Mouse (Mus musculus) kidney, embryonic 16.5 days (tissue): ENCODE data around the gene Mttp. TPM values are rescaled to one million over a fixed set of nuclear protein-coding genes. Genes with fewer than 3 reads are reported as not detected.

Experiments
- ATAC-seq: fragments of 200-750 bp; cut with Nextera tagmentation; 2 replicates; pipeline ENCODE4 v1.8.0; 2017; ENCODE audit warnings: moderate TSS enrichment; ENCODE audit not compliant: low FRiP score, low TSS enrichment
- H3K27ac ChIP-seq: fragments of 300-500 bp; sonication (generic); 2 replicates; pipeline ENCODE4 v1.5.1; 2014; ENCODE audit warnings: low read length
- H3K27me3 ChIP-seq: fragments of 300-500 bp; sonication (generic); 2 replicates; pipeline ENCODE4 v1.6.1; 2014; ENCODE audit warnings: low read length, control low read depth, mixed read lengths; ENCODE audit not compliant: insufficient read depth
- H3K36me3 ChIP-seq: fragments of 300-500 bp; sonication (generic); 2 replicates; pipeline ENCODE4 v1.6.1; 2014; ENCODE audit warnings: low read length, control low read depth, mixed read lengths; ENCODE audit not compliant: insufficient read depth
- H3K4me1 ChIP-seq: fragments of 300-500 bp; sonication (generic); 2 replicates; pipeline ENCODE4 v1.6.1; 2014; ENCODE audit warnings: low read length, control low read depth, mixed read lengths; ENCODE audit not compliant: insufficient read depth
- H3K4me2 ChIP-seq: fragments of 300-500 bp; sonication (generic); replicated peaks from 2 replicates; pipeline ENCODE4 v1.6.1; 2014; ENCODE audit warnings: low read depth, low read length
- H3K4me3 ChIP-seq: fragments of 300-500 bp; sonication (generic); 2 replicates; pipeline ENCODE4 v1.5.1; 2014; ENCODE audit warnings: mild to moderate bottlenecking, low read length
- H3K9ac ChIP-seq: fragments of 300-500 bp; sonication (generic); replicated peaks from 2 replicates; pipeline ENCODE4 v1.6.1; 2014; ENCODE audit warnings: low read length
- H3K9me3 ChIP-seq: fragments of 300-500 bp; sonication (generic); 2 replicates; pipeline ENCODE4 v1.6.1; 2016; ENCODE audit warnings: low read length, control low read depth
- WGBS: fragments of 180-500 bp; shearing (Covaris S2); extraction: QIAGEN DNeasy Blood & Tissue Kit; methylation state at CpG from one replicate; pipeline ENCODE4 v1.1.7; 2014; 5-methylcytosine and 5-hydroxymethylcytosine counted together
- polyA plus RNA-seq: library from polyadenylated mRNA; unstranded; fragments of >200 nt; fragmentation: Nextera tagmentation; extraction: Ambion mirVana; gene quantifications from 2 replicates; pipeline ENCODE4 v1.2.1, GENCODE M21; 2015

Mttp gene
- polyA plus RNA-seq, 1 experiment from 2014 or later, result 8.1 TPM

DNA sequence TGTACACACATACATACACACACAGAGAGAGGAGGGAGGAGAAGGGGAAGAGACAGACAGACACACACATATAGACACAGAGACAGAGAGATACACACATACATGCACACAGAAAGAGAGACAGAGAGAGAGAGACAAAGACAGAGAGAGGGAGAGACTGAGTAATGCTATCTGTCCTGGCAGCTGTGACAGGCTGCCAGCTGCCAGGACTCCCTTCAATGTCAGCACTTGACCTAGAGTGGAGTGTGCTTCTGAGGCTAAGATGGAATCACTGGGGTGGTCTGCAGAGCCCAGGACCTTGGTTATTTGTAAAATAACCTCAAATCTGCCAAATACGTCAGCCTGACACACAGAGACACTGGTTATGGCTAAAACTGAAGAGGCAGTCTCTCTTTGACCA is 47.0 kb downstream of the Mttp start:
- ATAC-seq, result peak; percentile 63
- Histone ChIP-seq H3K9me3 (no peaks in the 10 kb centered on the region), H3K9ac (no peak overlapping the region), H3K4me3 (no peak overlapping the region), H3K4me1 (no peaks in the 10 kb centered on the region), H3K27ac (no peak overlapping the region), H3K36me3 (no peaks in the 10 kb centered on the region), H3K4me2 (no peak overlapping the region), H3K27me3 (no peaks in the 10 kb centered on the region)
- 72% methylated on average over 1 of the region's 1 CpGs for WGBS

DNA sequence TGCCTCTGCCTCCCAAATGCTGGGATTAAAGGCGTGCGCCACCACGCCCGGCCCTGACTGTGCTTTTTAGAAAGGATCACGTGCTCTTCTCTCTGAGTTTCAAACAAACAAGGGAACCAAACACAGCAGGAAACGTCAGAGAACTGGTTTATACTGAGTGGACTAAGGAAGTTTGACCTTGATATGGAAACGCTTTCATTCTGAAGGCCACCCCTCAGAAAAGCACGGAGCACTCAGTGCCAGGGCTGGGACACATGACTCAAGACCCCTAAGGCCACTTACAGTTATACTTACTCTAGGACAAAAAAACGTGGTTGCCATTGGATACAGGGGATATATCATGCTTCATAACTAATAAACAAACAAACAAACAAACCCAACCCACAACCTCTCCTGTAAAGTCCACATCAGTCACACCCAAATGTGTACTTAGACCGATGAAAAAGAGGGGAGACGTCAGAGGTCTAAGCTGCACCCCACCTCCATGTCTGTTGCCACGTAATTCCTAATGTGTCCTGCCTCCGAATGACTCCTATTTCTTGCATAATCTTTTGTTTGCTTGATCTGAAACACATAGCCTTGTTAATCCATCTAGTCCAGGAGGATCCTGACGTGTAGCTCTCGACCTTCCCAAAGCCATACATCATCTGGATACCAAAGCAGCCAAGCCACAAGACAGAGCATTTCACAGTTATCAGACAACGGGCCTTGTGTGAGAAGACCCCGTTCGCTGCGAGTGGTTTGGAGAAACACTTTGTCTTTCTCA is 48.3 kb downstream of the Mttp start:
- ATAC-seq, result no peak
- H3K36me3 ChIP-seq, result no peaks in the 10 kb centered on the region
- no peak overlapping the region for H3K9ac ChIP-seq
- WGBS, result 89% methylated on average over 19 of the region's 19 CpGs
- H3K4me1 ChIP-seq, result no peaks in the 10 kb centered on the region
- no peaks in the 10 kb centered on the region for H3K9me3 ChIP-seq
- H3K4me2 ChIP-seq, result no peak overlapping the region
- H3K27ac ChIP-seq, result no peak overlapping the region
- H3K27me3 ChIP-seq, result no peaks in the 10 kb centered on the region
- no peak overlapping the region for H3K4me3 ChIP-seq

DNA sequence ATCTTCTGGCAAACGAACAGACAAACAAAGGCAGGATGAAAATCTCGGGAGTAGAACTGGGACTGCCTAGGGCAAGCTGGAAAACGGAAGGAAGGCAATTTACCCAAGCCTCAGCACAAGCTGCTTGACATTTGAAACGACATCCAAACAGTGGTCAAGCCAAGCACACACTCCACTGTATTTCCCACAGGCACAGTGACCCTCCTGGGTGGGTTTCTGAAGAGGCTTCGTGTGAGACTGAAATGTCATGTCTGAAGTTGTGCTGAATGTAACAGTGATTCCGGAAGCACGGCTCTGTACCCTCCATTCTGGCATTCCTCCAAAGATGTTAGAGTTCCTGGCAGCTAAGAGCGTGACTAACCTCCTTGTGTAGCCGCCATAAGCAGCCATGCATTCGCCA is 49.0 kb downstream of the Mttp start:
- H3K9ac ChIP-seq, result no peak overlapping the region
- no peaks in the 10 kb centered on the region for H3K36me3 ChIP-seq
- WGBS, result 50% methylated on average over 10 of the region's 10 CpGs
- H3K4me3 ChIP-seq, result no peak overlapping the region
- ATAC-seq, result peak; percentile 77
- H3K27ac ChIP-seq, result no peak overlapping the region
- H3K9me3 ChIP-seq, result no peaks in the 10 kb centered on the region
- no peak overlapping the region for H3K4me2 ChIP-seq
- no peaks in the 10 kb centered on the region for H3K27me3 ChIP-seq
- no peaks in the 10 kb centered on the region for H3K4me1 ChIP-seq

DNA sequence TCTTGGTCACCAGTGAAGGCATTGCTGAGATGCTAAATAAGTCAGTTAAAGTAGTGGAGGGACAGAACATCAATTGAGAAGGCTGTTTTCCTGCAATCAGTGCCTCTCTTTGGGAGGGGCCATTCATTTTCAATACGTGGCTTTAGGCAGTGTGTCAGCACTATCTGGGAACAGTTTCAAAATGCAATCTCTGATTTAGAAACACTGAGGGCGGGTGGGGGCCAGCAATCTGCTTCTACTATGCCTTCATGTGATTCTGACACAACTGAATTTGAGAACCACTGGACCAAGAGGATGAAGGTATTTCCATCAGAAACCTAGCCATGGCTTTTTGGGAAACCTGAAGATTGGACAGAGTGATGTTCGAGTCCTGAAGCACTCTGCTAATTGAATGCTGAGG is 49.5 kb downstream of the Mttp start:
- H3K9ac ChIP-seq, result no peak overlapping the region
- H3K4me3 ChIP-seq, result no peak overlapping the region
- H3K36me3 ChIP-seq, result no peaks in the 10 kb centered on the region
- no peak overlapping the region for H3K4me2 ChIP-seq
- no peaks in the 10 kb centered on the region for H3K9me3 ChIP-seq
- no peaks in the 10 kb centered on the region for H3K4me1 ChIP-seq
- H3K27ac ChIP-seq, result no peak overlapping the region
- 81% methylated on average over 3 of the region's 3 CpGs for WGBS
- ATAC-seq, result no peak
- no peaks in the 10 kb centered on the region for H3K27me3 ChIP-seq

DNA sequence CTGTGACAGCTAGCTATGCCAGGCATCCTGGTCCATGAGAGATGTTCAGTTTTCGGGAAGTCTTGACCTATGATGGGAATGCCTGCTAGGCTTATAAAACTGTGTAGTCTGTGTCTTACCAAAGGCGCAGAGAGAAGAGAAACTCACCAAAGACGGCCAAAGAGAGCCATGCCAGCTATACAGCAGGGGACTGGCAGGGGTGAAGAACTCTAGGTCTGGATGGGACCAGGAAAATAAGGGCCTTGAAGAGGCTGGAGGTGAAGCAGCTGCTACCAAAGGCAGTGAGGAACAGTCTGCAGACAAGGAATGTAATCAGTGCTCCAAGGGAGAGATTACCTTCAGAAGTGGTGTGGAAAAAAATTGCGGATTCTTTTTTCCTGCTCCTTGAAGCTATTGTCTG is 60.9 kb downstream of the Mttp start:
- Histone ChIP-seq H3K9ac (no peak overlapping the region), H3K4me2 (no peak overlapping the region), H3K36me3 (no peaks in the 10 kb centered on the region), H3K27ac (no peak overlapping the region), H3K27me3 (no peaks in the 10 kb centered on the region), H3K9me3 (no peaks in the 10 kb centered on the region), H3K4me3 (no peak overlapping the region), H3K4me1 (no peaks in the 10 kb centered on the region)
- 83% methylated on average over 4 of the region's 4 CpGs for WGBS
- ATAC-seq, result no peak

DNA sequence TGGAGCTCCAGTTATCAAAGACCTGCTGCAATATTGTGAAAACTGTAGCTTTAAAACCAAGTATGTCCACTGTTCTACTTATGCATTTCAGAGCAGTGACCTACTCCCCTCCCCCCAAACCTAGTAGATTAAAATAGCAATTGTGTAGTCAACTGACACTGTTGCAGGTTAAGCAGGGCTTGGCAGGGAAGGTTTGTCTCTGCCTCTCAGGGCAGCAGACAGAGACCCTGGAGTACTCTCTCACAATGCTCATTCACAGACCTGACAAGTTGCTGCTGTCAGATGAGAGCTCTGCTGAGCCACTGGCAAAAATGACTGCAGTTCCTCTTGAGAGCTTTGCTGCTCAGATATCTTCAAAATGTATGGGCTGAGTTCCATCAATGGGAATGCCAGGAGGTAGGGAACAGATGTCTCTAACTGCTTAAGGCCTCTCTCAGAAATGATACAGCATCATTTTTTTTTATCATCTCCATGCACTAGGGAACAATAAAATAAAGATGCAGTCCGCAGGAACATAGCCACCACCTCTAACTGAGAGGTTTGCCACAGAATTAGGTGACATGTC is 61.6 kb downstream of the Mttp start:
- H3K27me3 ChIP-seq, result no peaks in the 10 kb centered on the region
- no peaks in the 10 kb centered on the region for H3K9me3 ChIP-seq
- H3K36me3 ChIP-seq, result no peaks in the 10 kb centered on the region
- ATAC-seq, result no peak
- no peak overlapping the region for H3K4me3 ChIP-seq
- H3K4me2 ChIP-seq, result no peak overlapping the region
- no peak overlapping the region for H3K27ac ChIP-seq
- no peak overlapping the region for H3K9ac ChIP-seq
- H3K4me1 ChIP-seq, result no peaks in the 10 kb centered on the region
- 89% methylated on average over 1 of the region's 1 CpGs for WGBS

DNA sequence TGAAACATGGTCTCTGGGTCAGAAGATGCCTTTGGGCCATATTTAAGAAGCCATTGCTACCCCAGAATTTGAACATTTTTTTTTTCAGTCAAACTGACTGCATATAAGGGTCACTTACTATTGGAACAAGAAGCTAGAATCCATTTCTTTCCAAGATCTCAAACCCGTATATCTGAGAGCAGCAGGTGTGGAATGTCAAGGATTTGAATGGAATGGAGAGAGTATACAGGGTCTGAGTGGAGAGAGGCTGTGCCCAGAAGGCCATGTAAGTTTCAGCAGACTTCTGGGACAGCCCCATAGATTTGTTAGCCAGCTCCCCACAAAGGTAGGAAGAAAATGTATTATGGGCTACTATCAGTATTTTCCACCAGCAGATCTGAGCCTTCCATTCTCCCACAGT is 66.1 kb downstream of the Mttp start:
- H3K27me3 ChIP-seq, result no peaks in the 10 kb centered on the region
- H3K27ac ChIP-seq, result no peak overlapping the region
- no peaks in the 10 kb centered on the region for H3K36me3 ChIP-seq
- H3K9ac ChIP-seq, result no peak overlapping the region
- no peaks in the 10 kb centered on the region for H3K9me3 ChIP-seq
- no peak overlapping the region for H3K4me2 ChIP-seq
- no peak overlapping the region for H3K4me3 ChIP-seq
- ATAC-seq, result no peak
- no peaks in the 10 kb centered on the region for H3K4me1 ChIP-seq
- 67% methylated on average over 1 of the region's 1 CpGs for WGBS

DNA sequence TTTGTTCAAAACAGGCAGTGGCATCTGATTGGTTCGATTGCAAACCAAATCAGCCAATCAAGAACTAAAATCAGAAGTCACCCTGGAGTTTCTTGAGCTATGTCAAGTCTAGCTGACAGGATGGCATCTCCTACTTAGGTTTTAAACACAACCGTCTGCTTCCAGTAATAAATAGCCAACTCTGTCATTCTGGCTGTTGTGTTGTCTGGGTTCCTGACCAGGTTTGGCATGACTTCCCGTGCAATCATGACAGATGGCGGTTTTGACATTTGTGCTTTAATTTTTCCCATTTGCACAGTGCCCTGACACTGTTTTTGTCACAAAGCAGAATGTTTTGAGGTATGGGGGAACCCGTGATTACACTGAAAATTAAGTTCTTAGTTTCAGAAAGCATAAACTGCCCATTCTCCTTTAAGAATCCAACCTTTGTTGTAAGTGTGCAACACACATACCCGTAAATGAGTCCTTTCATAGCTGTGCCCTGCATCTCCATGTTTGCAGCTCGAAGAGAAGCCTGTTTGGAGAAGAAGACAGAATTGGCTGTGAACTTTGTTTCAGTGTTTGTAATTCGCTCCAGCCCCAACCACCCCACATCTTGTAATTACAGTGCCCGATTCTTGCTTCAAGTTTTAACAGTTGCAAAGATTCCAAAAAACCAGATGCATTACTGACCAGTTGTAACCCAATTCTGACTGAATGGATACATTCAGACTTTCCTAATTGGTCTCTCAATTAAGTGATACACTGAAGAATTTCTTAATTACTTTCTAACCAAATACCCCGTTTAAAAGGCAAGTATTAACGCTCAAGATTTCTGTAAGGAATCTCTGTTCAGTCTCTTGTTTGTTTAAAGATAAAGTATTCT is 67.1 kb downstream of the Mttp start:
- 82% methylated on average over 11 of the region's 11 CpGs for WGBS
- Histone ChIP-seq H3K27ac (no peak overlapping the region), H3K4me2 (no peak overlapping the region), H3K27me3 (no peaks in the 10 kb centered on the region), H3K4me1 (no peaks in the 10 kb centered on the region), H3K4me3 (no peak overlapping the region), H3K9me3 (no peaks in the 10 kb centered on the region), H3K36me3 (no peaks in the 10 kb centered on the region), H3K9ac (no peak overlapping the region)
- no peak for ATAC-seq

DNA sequence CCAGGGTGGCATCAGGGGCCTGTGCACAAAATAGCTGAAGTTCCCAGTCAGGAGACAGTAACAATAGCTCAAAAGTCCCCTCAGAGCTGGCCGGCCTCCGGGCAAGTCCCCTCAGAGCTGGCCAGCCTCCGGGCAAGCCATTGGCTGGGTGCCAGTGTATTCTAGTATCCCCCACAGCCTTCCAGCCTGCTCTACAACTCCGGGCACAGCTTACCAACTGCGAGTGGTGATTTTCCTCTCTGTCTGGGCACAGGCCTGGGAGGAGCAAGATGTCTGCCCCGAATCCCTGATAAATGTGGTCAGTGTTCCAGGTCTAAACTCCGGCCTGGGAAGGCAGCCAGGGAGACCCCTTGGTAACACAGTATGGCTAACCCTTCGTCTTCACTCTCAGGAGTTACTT is 69.6 kb downstream of the Mttp start:
- Histone ChIP-seq H3K36me3 (no peaks in the 10 kb centered on the region), H3K27ac (no peak overlapping the region), H3K4me2 (no peak overlapping the region), H3K9me3 (no peaks in the 10 kb centered on the region), H3K9ac (no peak overlapping the region), H3K4me1 (peaks cover 2% of the 10 kb centered on the region), H3K4me3 (no peak overlapping the region), H3K27me3 (no peaks in the 10 kb centered on the region)
- no peak for ATAC-seq
- 70% methylated on average over 8 of the region's 8 CpGs for WGBS

DNA sequence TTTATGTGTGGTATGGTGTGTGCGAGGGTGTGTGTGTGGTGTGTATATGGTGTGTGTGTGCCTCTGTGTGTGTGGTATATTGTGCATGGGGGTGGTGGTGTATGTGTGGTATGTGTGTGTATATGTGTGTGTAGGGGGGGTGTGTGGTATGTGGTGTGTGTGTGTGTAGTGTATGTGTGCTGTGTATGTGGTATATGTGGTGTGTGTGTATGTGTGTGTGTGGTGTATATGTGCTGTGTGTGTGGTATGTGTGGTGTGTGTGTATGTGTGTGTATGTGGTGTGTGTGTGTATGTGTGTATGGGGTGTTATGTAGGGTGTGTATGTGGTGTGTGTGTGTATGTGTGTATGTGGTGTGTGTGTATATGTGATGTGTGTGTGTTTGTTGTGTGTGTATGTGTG is 70.6 kb downstream of the Mttp start:
- H3K9ac ChIP-seq, result no peak overlapping the region
- no peaks in the 10 kb centered on the region for H3K36me3 ChIP-seq
- H3K9me3 ChIP-seq, result no peaks in the 10 kb centered on the region
- no peak overlapping the region for H3K4me2 ChIP-seq
- H3K4me3 ChIP-seq, result no peak overlapping the region
- peak; percentile 42; the same call in 1 of the 2 replicates for ATAC-seq
- peaks cover 6% of the 10 kb centered on the region for H3K4me1 ChIP-seq
- no peaks in the 10 kb centered on the region for H3K27me3 ChIP-seq
- H3K27ac ChIP-seq, result no peak overlapping the region
- WGBS, result 92% methylated on average over 1 of the region's 1 CpGs
